Mouse (Mus musculus): ENCODE measurements around the gene Parp4.

GRCm38 (mm10) chr14:56620425-56620824 is 45.0 kb downstream of the Parp4 start:
- no peak for TF ChIP-seq CTCF (IDR thresholded peaks at IDR 0.05)
- 0 out of 2 replicates have a peak, but pooled peaks have one; percentile 24 for TF ChIP-seq EP300 (IDR thresholded peaks at IDR 0.05)
